ENCODE assay signal across 8 mouse cellular contexts in genomic region chr19:5848826-5849672, GRCm38 (mm10). TPM values are rescaled to one million over a fixed set of nuclear protein-coding genes. Genes with fewer than 3 reads are reported as not detected.
DNase-seq lines count a peak whose midpoint lies in the region; ATAC-seq and TF ChIP-seq lines count a peak whose summit lies in the region.

No protein-coding gene starts in this region.

- no peaks in the 10 kb centered on the region for H3K9me3 ChIP-seq in ES-E14 (ENCODE audit: control insufficient read depth, insufficient read depth, low read depth, low read length)
- H3K9me3 ChIP-seq in kidney, postnatal 0 days (replicated peaks; ENCODE audit: low read length) = no peaks in the 10 kb centered on the region
- H3K9me3 ChIP-seq in midbrain, embryonic 11.5 days (ENCODE audit: control insufficient read depth, low read length) = no peaks in the 10 kb centered on the region

- 0 out of 2 replicates have a peak, but pooled peaks have one; percentile 18 for TF ChIP-seq CTCF in kidney, postnatal 0 days (IDR thresholded peaks at IDR 0.05; ENCODE audit: low read depth)

- H3K4me1 ChIP-seq in ES-E14 (ENCODE audit: control insufficient read depth in 2 of 2, insufficient read depth in 2 of 2, low read length in 2 of 2, poor library complexity in 1 of 2) = peaks cover 0 to 34% of the 10 kb centered on the region in 2 experiments; a peak in 2 of 4 replicates
- peaks cover 35% of the 10 kb centered on the region for H3K4me1 ChIP-seq in kidney, postnatal 0 days (replicated peaks; ENCODE audit: insufficient read depth, low read length)
- peaks cover 49% of the 10 kb centered on the region for H3K4me1 ChIP-seq in midbrain, embryonic 11.5 days (ENCODE audit: control insufficient read depth, insufficient read depth, low read length)

- in situ Hi-C loops in ES-E14 (cut with MboI; ENCODE audit: low sequenced_read_pairs in 2 of 2, unreplicated experiment in 2 of 2) = loop anchor here in 1 of 2 experiments (10.0 kb wide), 1 partner anchor 54 kb away; no protein-coding TSS in a partner anchor

- H3K27me3 ChIP-seq in kidney, postnatal 0 days (ENCODE audit: insufficient read depth, low read length) = no peaks in the 10 kb centered on the region
- H3K27me3 ChIP-seq in midbrain, embryonic 11.5 days (ENCODE audit: control insufficient read depth, insufficient read depth, low read length) = no peaks in the 10 kb centered on the region

- H3K27ac ChIP-seq in ES-E14 (ENCODE audit: insufficient read depth, low read depth, low read length, poor library complexity, severe bottlenecking) = peak overlapping the region; percentile 100
- H3K27ac ChIP-seq in kidney, postnatal 0 days = peak overlapping the region; percentile 98
- peak overlapping the region; percentile 20; the same call in 1 of the 2 replicates for H3K27ac ChIP-seq in midbrain, embryonic 11.5 days (ENCODE audit: low read depth, low read length)

- peaks cover 17% of the 10 kb centered on the region; the same call in 1 of the 2 replicates for H3K36me3 ChIP-seq in ES-E14 (ENCODE audit: control insufficient read depth, insufficient read depth, low read length, poor library complexity, severe bottlenecking)
- H3K36me3 ChIP-seq in kidney, postnatal 0 days (ENCODE audit: insufficient read depth, low read length) = peaks cover 11% of the 10 kb centered on the region; the same call in 1 of the 2 replicates
- peaks cover 6% of the 10 kb centered on the region; the same call in 1 of the 2 replicates for H3K36me3 ChIP-seq in midbrain, embryonic 11.5 days (ENCODE audit: control insufficient read depth, insufficient read depth, low read length)

- peak overlapping the region; percentile 66 for H3K4me2 ChIP-seq in kidney, postnatal 0 days (ENCODE audit: low read length)
- no peak overlapping the region for H3K4me2 ChIP-seq in midbrain, embryonic 11.5 days

- H3K4me3 ChIP-seq in ES-E14 (ENCODE audit: insufficient read depth in 1 of 2, low read depth in 1 of 2, low read length in 2 of 2, poor library complexity in 1 of 2, severe bottlenecking in 1 of 2) = peak overlapping the region; percentile 23 to 62
- 0 out of 2 replicates have a peak overlapping the region, but pooled peaks have one; percentile 9 for H3K4me3 ChIP-seq in kidney, postnatal 0 days (replicated peaks; ENCODE audit: low read depth, low read length)
- H3K4me3 ChIP-seq in midbrain, embryonic 11.5 days (ENCODE audit: low read depth, low read length) = no peak overlapping the region

- peak; percentile 28 to 30 for DNase-seq in B cell, adult 2 months
- DNase-seq in ES-E14 (ENCODE audit: low read depth, low spot score) = no peak
- DNase-seq in cerebellum, postnatal 14 days = peak; percentile 60 to 65
- DNase-seq in heart, adult 9 months (ENCODE audit: low spot score in 2 of 2) = peak; percentile 78
- DNase-seq in kidney, postnatal 0 days (ENCODE audit: low spot score) = peak; percentile 71
- no peak for DNase-seq in midbrain, embryonic 11.5 days (ENCODE audit: low spot score, missing footprints)
- DNase-seq in frontal cortex, postnatal 36 days (ENCODE audit: low spot score in 2 of 2) = no peak
- no peak for DNase-seq in layer of hippocampus, adult 8-10 months (ENCODE audit: low spot score in 2 of 2)

- peak overlapping the region; percentile 85 for H3K9ac ChIP-seq in ES-E14 (ENCODE audit: insufficient read depth, low read depth, low read length, poor library complexity, severe bottlenecking)
- peak overlapping the region; percentile 61 for H3K9ac ChIP-seq in kidney, postnatal 0 days (ENCODE audit: low read depth, low read length)
- no peak overlapping the region; the same call in none of the 2 replicates for H3K9ac ChIP-seq in midbrain, embryonic 11.5 days (ENCODE audit: low read length)

- 17% methylated on average over 13 of the region's 13 CpGs for WGBS in kidney, postnatal 0 days
- WGBS in midbrain, embryonic 11.5 days = 42% methylated on average over 13 of the region's 13 CpGs

- no peak for ATAC-seq in kidney, postnatal 0 days (replicated peaks; ENCODE audit: low FRiP score, low read depth)
- no peak for ATAC-seq in midbrain, embryonic 11.5 days (ENCODE audit: low FRiP score)

TF ChIP-seq in ES-E14, 5 proteins besides CTCF, POLR2A, EP300 and RAD21:
- no peak for TF ChIP-seq ZC3H11A (IDR thresholded peaks at IDR 0.05; ENCODE audit: borderline replicate concordance, low read depth, low read length)
- no peak for TF ChIP-seq MAFK (IDR thresholded peaks at IDR 0.05; ENCODE audit: insufficient read depth, low read depth, low read length)

RNA-seq across cellular contexts. Expression of gene Frmd8, which starts 26.0 kb away (rescaled TPM):
- total RNA-seq in ES-E14 (2012; rRNA removed) = 33.4 and 35.7 TPM in 2 replicates
- polyA plus RNA-seq in kidney, postnatal 0 days (2015; fragmentation: Nextera tagmentation; extraction: Ambion mirVana) = 31.6 and 35.9 TPM in 2 replicates
- 11.5 and 14.0 TPM in 2 replicates for polyA plus RNA-seq in midbrain, embryonic 11.5 days (2014; fragmentation: Nextera tagmentation; extraction: Ambion mirVana)
- 10 to 100 TPM; 10.4 to 20.8 (median 16.3) TPM for total RNA-seq in layer of hippocampus, adult 8-10 months (2022)

RNA-seq across cellular contexts. Expression of gene Slc25a45, which starts 28.6 kb away (rescaled TPM):
- 1.2 and 1.9 TPM in 2 replicates for total RNA-seq in ES-E14 (2012; rRNA removed)
- 19.9 and 24.5 TPM in 2 replicates for polyA plus RNA-seq in kidney, postnatal 0 days (2015; fragmentation: Nextera tagmentation; extraction: Ambion mirVana)
- 1.1 and 1.8 TPM in 2 replicates for polyA plus RNA-seq in midbrain, embryonic 11.5 days (2014; fragmentation: Nextera tagmentation; extraction: Ambion mirVana)
- total RNA-seq in layer of hippocampus, adult 8-10 months (2022) = 1 to 10 TPM; 3.1 to 7.1 (median 4.5) TPM

RNA-seq across cellular contexts. Expression of gene Tigd3, which starts 44.9 kb away (rescaled TPM):
- total RNA-seq in ES-E14 (2012; rRNA removed) = 2.1 and 2.2 TPM in 2 replicates
- 2.9 and 3.6 TPM in 2 replicates for polyA plus RNA-seq in kidney, postnatal 0 days (2015; fragmentation: Nextera tagmentation; extraction: Ambion mirVana)
- polyA plus RNA-seq in midbrain, embryonic 11.5 days (2014; fragmentation: Nextera tagmentation; extraction: Ambion mirVana) = 7.3 and 8.3 TPM in 2 replicates
- total RNA-seq in layer of hippocampus, adult 8-10 months (2022) = 1 to 10 TPM; 2.2 to 3.5 (median 2.9) TPM

Comparison
In these comparisons a context has a peak if more than half of its experiments do, and no peak if none do; other contexts are left out.
1. DNase-seq: peak in B cell, adult 2 months (2 of 2), cerebellum, postnatal 14 days (2 of 2), heart, adult 9 months (2 of 2) and kidney, postnatal 0 days (single experiment); none in ES-E14 (single experiment), midbrain, embryonic 11.5 days (single experiment), frontal cortex, postnatal 36 days (0 of 2) and layer of hippocampus, adult 8-10 months (0 of 2).
2. H3K27ac ChIP-seq: peak in every context shown above with its lines; median percentile 100 in ES-E14; 98 in kidney, postnatal 0 days; 20 in midbrain, embryonic 11.5 days.